Mouse (Mus musculus): Measurements from ENCODE around the gene Mars. TPM values are rescaled to one million over a fixed set of nuclear protein-coding genes. Genes with fewer than 3 reads are reported as not detected.

Mars gene
- polyA plus RNA-seq, 1 experiment from 2014 or later: 171 TPM

DNA sequence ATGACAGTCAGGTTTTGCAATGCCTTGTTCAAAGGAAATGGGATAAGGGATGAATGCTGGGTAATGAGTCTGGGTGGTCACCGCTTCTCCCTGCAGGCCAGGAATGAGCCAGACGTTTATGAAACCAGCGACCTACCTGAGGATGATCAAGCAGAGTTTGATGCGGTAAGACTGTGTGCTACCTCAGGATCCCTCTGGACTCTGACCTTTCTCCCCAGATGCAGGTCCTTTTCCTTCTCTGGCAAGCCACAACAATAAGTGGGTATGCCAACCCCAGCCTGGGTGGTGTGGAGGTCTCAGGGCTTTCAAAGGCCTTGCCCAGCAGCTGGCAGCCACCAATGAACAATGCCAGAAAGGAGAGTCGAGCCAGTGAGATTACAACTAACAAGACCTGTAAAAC is 44.3 kb downstream of the Mars start:
- Histone ChIP-seq H3K36me3 (peaks cover 42% of the 10 kb centered on the region), H3K27me3 (ENCODE audit: insufficient read depth, poor library complexity, severe bottlenecking) (peaks cover 29% of the 10 kb centered on the region), H3K27ac (peak overlapping the region; percentile 98), H3K9me3 (no peaks in the 10 kb centered on the region), H3K4me3 (peak overlapping the region; percentile 96), H3K4me1 (replicated peaks) (peaks cover 53% of the 10 kb centered on the region)
- 80% methylated on average over 5 of the region's 5 CpGs for WGBS
- no peak for DNase-seq (ENCODE audit: low spot score)

- peak; percentile 95 for DNase-seq (ENCODE audit: low spot score)
- H3K27ac ChIP-seq: peak within 1 kb of the TSS; percentile 98
- peaks cover 58% of the 10 kb centered on the region for H3K4me1 ChIP-seq (replicated peaks)
- H3K36me3 ChIP-seq: peaks cover 33% of the 10 kb centered on the region
- no peaks in the 10 kb centered on the region for H3K9me3 ChIP-seq
- H3K27me3 ChIP-seq (ENCODE audit: insufficient read depth, poor library complexity, severe bottlenecking): peaks cover 38% of the 10 kb centered on the region
- WGBS: under 1% methylated on average over 70 of the region's 70 CpGs
- peak within 1 kb of the TSS; percentile 96 for H3K4me3 ChIP-seq
Measured at GRCm38 (mm10) chr10:127266112-127267091, 45.2 kb downstream of the Mars start, which contains the start of gene Dctn2. Dctn2 (plus strand) TSS chr10:127266368.

- Histone ChIP-seq H3K36me3 (peaks cover 26% of the 10 kb centered on the region), H3K27me3 (ENCODE audit: insufficient read depth, poor library complexity, severe bottlenecking) (peaks cover 42% of the 10 kb centered on the region), H3K4me1 (replicated peaks) (peaks cover 65% of the 10 kb centered on the region), H3K9me3 (no peaks in the 10 kb centered on the region), H3K27ac (peak overlapping the region; percentile 98), H3K4me3 (peak overlapping the region; percentile 96)
- DNase-seq (ENCODE audit: low spot score): no peak
- 25% methylated on average over 4 of the region's 4 CpGs for WGBS
Measured at GRCm38 (mm10) chr10:127265727-127266111, 45.9 kb downstream of the Mars start.

DNA sequence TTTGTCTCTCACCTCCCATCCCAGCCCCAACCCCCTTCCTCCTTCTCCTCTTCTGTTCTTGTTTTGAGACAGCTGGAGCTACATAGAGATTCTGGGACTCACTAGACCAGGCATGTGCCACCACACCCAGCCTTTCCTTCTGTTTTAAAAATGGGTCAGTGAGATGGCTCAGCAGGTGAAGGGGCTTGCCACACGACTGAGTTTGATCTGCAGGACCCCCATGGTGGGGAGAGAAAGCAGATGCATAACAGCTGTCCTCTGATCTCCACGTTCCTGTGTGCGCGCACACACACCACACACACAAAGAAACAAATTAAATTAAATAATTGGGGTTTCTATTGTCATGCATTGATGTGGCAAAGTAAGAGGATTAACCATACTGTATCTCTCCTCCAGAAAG is 46.6 kb downstream of the Mars start:
- Histone ChIP-seq H3K4me3 (no peak overlapping the region), H3K27me3 (ENCODE audit: insufficient read depth, poor library complexity, severe bottlenecking) (peaks cover 42% of the 10 kb centered on the region), H3K36me3 (peaks cover 18% of the 10 kb centered on the region), H3K27ac (no peak overlapping the region), H3K9me3 (no peaks in the 10 kb centered on the region), H3K4me1 (replicated peaks) (peaks cover 68% of the 10 kb centered on the region)
- 68% methylated on average over 4 of the region's 4 CpGs for WGBS
- DNase-seq (ENCODE audit: low spot score): no peak

DNA sequence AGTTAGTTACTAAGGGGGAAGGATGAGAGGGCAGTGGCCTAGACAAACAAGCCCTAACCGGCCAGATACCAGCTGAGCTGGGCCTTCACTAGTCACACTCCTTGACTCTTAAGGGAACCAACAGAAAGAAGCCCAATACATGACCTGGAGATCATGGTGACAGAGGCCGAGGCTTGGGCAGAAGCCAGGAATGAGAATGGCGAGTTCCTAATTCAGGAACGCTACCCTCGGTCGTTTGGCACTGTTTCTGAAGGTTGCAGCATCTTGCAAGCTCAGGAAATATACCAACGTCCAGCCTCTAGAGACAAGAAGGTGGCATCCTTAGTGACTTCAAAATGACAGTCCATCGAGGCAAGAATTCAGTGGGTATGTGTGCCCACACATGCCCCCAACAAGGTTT is 47.2 kb downstream of the Mars start:
- WGBS: 78% methylated on average over 8 of the region's 8 CpGs
- Histone ChIP-seq H3K36me3 (peaks cover 14% of the 10 kb centered on the region), H3K27ac (no peak overlapping the region), H3K4me1 (replicated peaks) (peaks cover 68% of the 10 kb centered on the region), H3K9me3 (no peaks in the 10 kb centered on the region), H3K27me3 (ENCODE audit: insufficient read depth, poor library complexity, severe bottlenecking) (peaks cover 42% of the 10 kb centered on the region), H3K4me3 (no peak overlapping the region)
- DNase-seq (ENCODE audit: low spot score): no peak

DNA sequence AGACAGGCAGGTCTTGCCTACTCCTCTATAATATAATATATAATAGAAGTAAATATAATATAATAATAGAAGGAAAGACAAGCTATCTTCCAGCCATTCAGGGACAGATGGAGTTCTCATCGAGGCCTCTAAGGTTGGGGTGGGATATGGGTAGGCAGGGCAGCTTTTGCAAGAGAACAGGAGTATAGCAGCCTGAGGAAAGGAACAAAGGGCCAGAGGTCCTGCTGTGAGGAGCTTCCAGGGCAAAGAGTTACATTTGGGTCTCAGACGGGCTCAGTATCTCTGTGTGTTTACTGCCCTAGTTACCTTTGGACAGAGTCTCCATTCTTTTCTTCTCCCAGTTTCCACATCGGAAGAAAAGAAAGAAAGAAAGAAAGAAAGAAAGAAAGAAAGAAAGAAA is 48.0 kb downstream of the Mars start:
- Histone ChIP-seq H3K27ac (no peak overlapping the region), H3K9me3 (no peaks in the 10 kb centered on the region), H3K36me3 (peaks cover 7% of the 10 kb centered on the region), H3K27me3 (ENCODE audit: insufficient read depth, poor library complexity, severe bottlenecking) (peaks cover 42% of the 10 kb centered on the region), H3K4me1 (replicated peaks) (peaks cover 69% of the 10 kb centered on the region), H3K4me3 (no peak overlapping the region; the same call in 1 of the 2 replicates)
- no peak for DNase-seq (ENCODE audit: low spot score)
- WGBS: 38% methylated on average over 3 of the region's 3 CpGs

DNA sequence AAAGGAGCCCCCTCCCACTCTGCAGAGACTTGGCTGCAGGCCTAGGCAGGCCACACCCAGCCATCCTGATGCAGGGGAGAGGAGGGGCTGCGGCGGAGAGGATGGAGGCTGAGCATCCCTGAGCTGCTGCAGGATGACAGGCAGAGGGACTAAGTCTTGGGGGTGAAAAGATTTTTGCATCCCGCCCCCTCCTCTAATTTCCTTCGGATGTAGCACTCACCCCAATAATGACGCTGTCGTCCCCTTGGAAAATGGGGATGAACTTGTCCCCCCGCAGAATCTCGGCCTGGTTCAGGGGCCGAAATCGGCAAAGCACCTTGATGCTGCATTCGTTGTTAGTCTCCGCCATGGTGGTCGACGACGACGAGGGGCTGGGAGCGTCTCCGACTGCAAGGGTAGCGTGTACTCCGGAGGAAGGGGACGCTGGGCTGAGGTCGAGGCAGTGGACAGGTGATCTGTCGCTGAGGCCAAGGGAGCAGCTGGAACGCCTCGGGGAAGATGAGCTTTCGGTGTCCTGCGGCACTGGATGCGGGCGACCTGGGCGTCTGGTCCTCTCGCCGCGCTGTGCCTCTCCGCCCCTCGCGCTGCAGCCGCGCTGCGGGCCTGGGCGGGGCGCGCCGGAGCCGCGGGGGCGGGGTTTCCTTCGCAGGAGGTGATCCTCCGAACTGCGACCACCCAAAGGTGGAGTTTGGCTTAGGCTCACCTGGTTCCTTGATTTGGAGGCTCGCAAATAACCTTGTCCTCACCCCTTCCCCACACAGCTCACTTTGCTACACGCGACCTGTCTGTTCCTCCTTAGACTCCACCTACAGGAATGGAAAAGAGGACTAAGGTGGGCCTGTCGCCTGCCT is 48.8 kb downstream of the Mars start, which contains the start of gene Kif5a:
TSS of gene Kif5a (minus strand) at position 801 of the 851 bp plus-strand sequence.
- Histone ChIP-seq H3K4me3 (peak within 1 kb of the TSS; percentile 63), H3K27me3 (ENCODE audit: insufficient read depth, poor library complexity, severe bottlenecking) (peaks cover 42% of the 10 kb centered on the region), H3K27ac (peak within 1 kb of the TSS; percentile 85), H3K36me3 (no peaks in the 10 kb centered on the region), H3K9me3 (no peaks in the 10 kb centered on the region), H3K4me1 (replicated peaks) (peaks cover 68% of the 10 kb centered on the region)
- DNase-seq (ENCODE audit: low spot score): peak; percentile 62
- whole genome bisulfite sequencing: under 1% methylated on average over 53 of the region's 53 CpGs

DNA sequence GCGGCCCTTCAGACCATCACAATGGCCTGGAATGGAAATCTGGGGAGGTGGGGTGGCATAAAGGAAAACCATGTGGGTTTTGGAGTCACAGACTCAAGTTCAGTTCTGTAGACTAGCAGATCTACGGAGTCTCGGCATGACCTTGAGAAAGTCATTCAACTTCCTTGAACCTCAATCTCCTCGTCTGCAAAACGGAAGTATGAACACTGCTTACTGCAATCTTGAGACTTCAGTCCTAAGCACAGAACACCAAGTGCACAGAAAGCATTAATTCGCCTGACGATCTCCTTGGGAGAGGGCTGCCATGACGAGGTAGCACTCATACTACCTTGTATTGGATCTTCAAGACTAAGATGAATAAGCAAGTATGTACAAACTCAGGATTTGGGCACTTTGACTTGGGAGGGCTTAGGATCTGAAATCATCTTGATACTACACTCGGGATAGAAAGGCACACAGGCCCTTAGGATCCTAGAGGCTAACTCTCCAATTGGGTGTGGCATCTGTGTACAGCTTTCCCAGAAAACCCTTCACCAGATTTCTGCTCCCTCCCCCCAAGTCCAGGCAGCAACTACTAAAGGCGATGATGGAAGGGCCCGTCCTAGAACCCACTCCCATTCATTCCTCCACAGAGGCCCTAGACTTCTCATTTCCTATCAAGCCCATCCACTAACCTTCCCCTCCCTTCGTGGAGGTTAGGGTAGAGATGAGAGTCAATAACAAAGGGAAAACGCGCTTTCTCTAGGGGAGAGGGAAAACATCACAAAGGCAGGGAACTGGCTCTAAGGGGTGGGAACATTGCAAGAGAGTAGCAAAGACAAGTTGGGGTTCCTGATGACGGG is 49.7 kb downstream of the Mars start:
- Histone ChIP-seq H3K4me3 (peak overlapping the region; percentile 63), H3K27me3 (ENCODE audit: insufficient read depth, poor library complexity, severe bottlenecking) (peaks cover 42% of the 10 kb centered on the region), H3K36me3 (no peaks in the 10 kb centered on the region), H3K4me1 (replicated peaks) (peaks cover 60% of the 10 kb centered on the region), H3K27ac (peak overlapping the region; percentile 85), H3K9me3 (no peaks in the 10 kb centered on the region)
- WGBS: 64% methylated on average over 15 of the region's 15 CpGs
- DNase-seq (ENCODE audit: low spot score): no peak

DNA sequence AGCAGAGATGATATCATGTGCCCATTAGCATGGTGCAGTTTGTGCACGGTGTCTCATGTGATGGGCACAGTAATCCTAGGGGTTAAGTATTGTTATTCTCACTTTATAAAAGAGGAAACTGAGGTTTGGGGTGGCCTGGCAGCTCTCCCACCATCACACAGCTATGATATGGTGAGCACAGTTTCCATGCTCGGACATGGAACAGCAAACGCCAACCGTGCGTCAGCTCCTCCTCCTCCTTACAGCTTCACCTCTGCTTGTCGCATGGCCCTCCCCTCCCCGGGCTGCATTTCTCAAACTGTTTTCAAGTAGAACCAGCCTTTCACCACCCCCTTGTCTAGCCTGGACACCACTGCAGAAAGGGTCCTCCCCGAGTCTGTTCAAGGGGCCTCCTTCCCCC is 53.1 kb downstream of the Mars start:
- WGBS: 84% methylated on average over 8 of the region's 8 CpGs
- DNase-seq (ENCODE audit: low spot score): no peak
- Histone ChIP-seq H3K9me3 (no peaks in the 10 kb centered on the region), H3K27ac (0 out of 2 replicates have a peak overlapping the region, but pooled peaks have one; percentile 76), H3K4me3 (peak overlapping the region; percentile 22; the same call in 1 of the 2 replicates), H3K4me1 (replicated peaks) (peaks cover 56% of the 10 kb centered on the region), H3K27me3 (ENCODE audit: insufficient read depth, poor library complexity, severe bottlenecking) (peaks cover 25% of the 10 kb centered on the region), H3K36me3 (no peaks in the 10 kb centered on the region)

- whole genome bisulfite sequencing: 85% methylated on average over 6 of the region's 6 CpGs
- no peak overlapping the region for H3K27ac ChIP-seq
- no peak overlapping the region for H3K4me3 ChIP-seq
- H3K9me3 ChIP-seq: no peaks in the 10 kb centered on the region
- no peak for DNase-seq (ENCODE audit: low spot score)
- H3K4me1 ChIP-seq (replicated peaks): peaks cover 50% of the 10 kb centered on the region
- peaks cover 18% of the 10 kb centered on the region for H3K27me3 ChIP-seq (ENCODE audit: insufficient read depth, poor library complexity, severe bottlenecking)
- H3K36me3 ChIP-seq: no peaks in the 10 kb centered on the region
Measured at GRCm38 (mm10) chr10:127257790-127258189, 53.8 kb downstream of the Mars start.

GRCm38 (mm10) chr10:127255625-127256345 is 55.8 kb downstream of the Mars start:
- WGBS: 25% methylated on average over 14 of the region's 14 CpGs
- Histone ChIP-seq H3K9me3 (no peaks in the 10 kb centered on the region), H3K27me3 (ENCODE audit: insufficient read depth, poor library complexity, severe bottlenecking) (no peaks in the 10 kb centered on the region), H3K4me3 (peak overlapping the region; percentile 39), H3K27ac (no peak overlapping the region), H3K36me3 (no peaks in the 10 kb centered on the region), H3K4me1 (replicated peaks) (peaks cover 34% of the 10 kb centered on the region)
- peak; percentile 74 for DNase-seq (ENCODE audit: low spot score)
